Mouse (Mus musculus) neural tube, embryonic 14.5 days (tissue): ENCODE data around the gene Ifit2. TPM values are rescaled to one million over a fixed set of nuclear protein-coding genes. Genes with fewer than 3 reads are reported as not detected.
"Not testable (repeated sequence)": the region's sequence is repeated elsewhere in the genome, so short reads cannot be mapped to it uniquely, and the experiment has no call there.

Source experiments
- ATAC-seq: fragments of 200-750 bp; cut with Nextera tagmentation; 2 replicates; pipeline ENCODE4 v1.8.0; 2017; ENCODE audit warnings: low read depth, mild to moderate bottlenecking, moderate TSS enrichment, moderate library complexity
- H3K27ac ChIP-seq: fragments of 300-500 bp; sonication (generic); 2 replicates; pipeline ENCODE4 v1.5.1; 2014; ENCODE audit warnings: low read depth, mild to moderate bottlenecking, control low read depth, low read length, moderate library complexity, mixed read lengths
- H3K27me3 ChIP-seq: fragments of 300-500 bp; sonication (generic); 2 replicates; pipeline ENCODE4 v1.6.1; 2014; ENCODE audit warnings: low read length; ENCODE audit not compliant: control insufficient read depth, insufficient read depth
- H3K36me3 ChIP-seq: fragments of 300-500 bp; sonication (generic); 2 replicates; pipeline ENCODE4 v1.6.1; 2014; ENCODE audit warnings: low read length, mixed read lengths; ENCODE audit not compliant: control insufficient read depth, insufficient read depth
- H3K4me1 ChIP-seq: fragments of 300-500 bp; sonication (generic); 2 replicates; pipeline ENCODE4 v1.6.1; 2014; ENCODE audit warnings: low read length; ENCODE audit not compliant: control insufficient read depth, insufficient read depth
- H3K4me2 ChIP-seq: fragments of 300-500 bp; sonication (generic); 2 replicates; pipeline ENCODE4 v1.6.1; 2014; ENCODE audit warnings: mild to moderate bottlenecking, low read depth, low read length, control low read depth
- H3K4me3 ChIP-seq: fragments of 300-500 bp; sonication (generic); 2 replicates; pipeline ENCODE4 v1.5.1; 2014; ENCODE audit warnings: low read depth, low read length, control low read depth, mixed read lengths
- H3K9ac ChIP-seq: fragments of 300-500 bp; sonication (generic); replicated peaks from 2 replicates; pipeline ENCODE4 v1.6.1; 2014; ENCODE audit warnings: low read depth, mild to moderate bottlenecking, control low read depth, low read length, mixed read lengths
- H3K9me3 ChIP-seq: fragments of 300-500 bp; sonication (generic); 2 replicates; pipeline ENCODE4 v1.6.1; 2016; ENCODE audit warnings: low read length; ENCODE audit not compliant: control insufficient read depth
- WGBS: fragments of 180-500 bp; shearing (Covaris S2); extraction: QIAGEN DNeasy Blood & Tissue Kit; methylation state at CpG from one replicate; pipeline ENCODE4 v1.1.7; 2014; 5-methylcytosine and 5-hydroxymethylcytosine counted together
- polyA plus RNA-seq: library from polyadenylated mRNA; unstranded; fragments of >200 nt; fragmentation: Nextera tagmentation; extraction: Ambion mirVana; gene quantifications from 2 replicates; pipeline ENCODE4 v1.2.1, GENCODE M21; 2014

Gene Ifit2
- polyA plus RNA-seq, 1 experiment from 2014 or later, result 6.8 TPM

- ATAC-seq, result no peak
- Histone ChIP-seq H3K4me2 (no peak overlapping the region), H3K9ac (no peak overlapping the region), H3K27me3 (no peaks in the 10 kb centered on the region), H3K4me1 (no peaks in the 10 kb centered on the region), H3K36me3 (no peaks in the 10 kb centered on the region), H3K27ac (no peak overlapping the region), H3K9me3 (no peaks in the 10 kb centered on the region), H3K4me3 (no peak overlapping the region)
- 80% methylated on average over 3 of the region's 3 CpGs for WGBS
Observed at GRCm38 (mm10) chr19:34556621-34557020, 6.1 kb downstream of the Ifit2 start.

GRCm38 (mm10) chr19:34562556-34562955, 12.1 kb downstream of the Ifit2 start:
- H3K4me3 ChIP-seq, result no peak overlapping the region
- H3K9ac ChIP-seq, result no peak overlapping the region
- H3K27me3 ChIP-seq, result no peaks in the 10 kb centered on the region
- no peaks in the 10 kb centered on the region for H3K4me1 ChIP-seq
- no peak overlapping the region for H3K27ac ChIP-seq
- H3K36me3 ChIP-seq, result no peaks in the 10 kb centered on the region
- no peak overlapping the region for H3K4me2 ChIP-seq
- no peaks in the 10 kb centered on the region for H3K9me3 ChIP-seq
- no peak for ATAC-seq

GRCm38 (mm10) chr19:34566178-34566784, 15.8 kb downstream of the Ifit2 start:
- no peaks in the 10 kb centered on the region for H3K9me3 ChIP-seq
- H3K4me1 ChIP-seq, result no peaks in the 10 kb centered on the region
- H3K27ac ChIP-seq, result no peak overlapping the region
- H3K36me3 ChIP-seq, result no peaks in the 10 kb centered on the region
- no peaks in the 10 kb centered on the region for H3K27me3 ChIP-seq
- H3K4me3 ChIP-seq, result no peak overlapping the region
- WGBS, result 85% methylated on average over 1 of the region's 1 CpGs
- ATAC-seq, result no peak
- H3K4me2 ChIP-seq, result no peak overlapping the region
- H3K9ac ChIP-seq, result no peak overlapping the region

- Histone ChIP-seq H3K27ac (no peak overlapping the region), H3K4me2 (no peak overlapping the region), H3K4me1 (no peaks in the 10 kb centered on the region), H3K9ac (no peak overlapping the region), H3K36me3 (no peaks in the 10 kb centered on the region), H3K4me3 (no peak overlapping the region), H3K9me3 (no peaks in the 10 kb centered on the region), H3K27me3 (no peaks in the 10 kb centered on the region)
- 78% methylated on average over 7 of the region's 7 CpGs for WGBS
- ATAC-seq, result no peak
Observed at GRCm38 (mm10) chr19:34568988-34569895, 18.7 kb downstream of the Ifit2 start.

DNA sequence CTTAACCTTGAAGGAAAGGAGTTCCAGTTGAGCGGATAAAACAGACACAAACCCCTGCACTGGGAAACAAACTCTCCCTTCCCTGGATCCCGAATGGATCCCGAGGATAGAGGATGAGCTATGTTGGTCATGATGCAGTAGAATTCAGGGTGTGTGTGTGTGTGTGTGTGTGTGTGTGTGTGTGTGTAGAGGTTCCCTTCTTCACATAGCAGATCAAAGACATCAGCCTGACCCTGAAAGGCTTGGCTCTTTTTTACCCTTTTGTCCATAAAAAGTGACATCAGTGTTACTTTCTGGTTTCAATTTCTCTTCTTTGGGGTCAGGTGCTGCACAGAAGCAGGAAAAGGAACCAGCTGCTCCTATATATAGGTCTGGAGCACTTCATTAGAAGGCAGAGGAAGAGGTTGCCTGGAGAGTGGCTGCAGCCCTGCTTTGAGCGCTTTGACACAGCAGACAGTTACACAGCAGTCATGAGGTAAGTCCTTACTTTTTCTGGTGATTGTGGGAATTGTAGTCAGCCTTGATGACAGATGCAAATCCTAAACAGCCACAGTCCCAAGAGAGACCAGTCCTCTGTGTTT, 19.5 kb downstream of the Ifit2 start:
- no peak overlapping the region for H3K4me2 ChIP-seq
- no peaks in the 10 kb centered on the region for H3K9me3 ChIP-seq
- no peak overlapping the region for H3K27ac ChIP-seq
- WGBS, result 75% methylated on average over 4 of the region's 4 CpGs
- H3K36me3 ChIP-seq, result no peaks in the 10 kb centered on the region
- H3K4me1 ChIP-seq, result no peaks in the 10 kb centered on the region
- H3K4me3 ChIP-seq, result no peak overlapping the region
- no peak for ATAC-seq
- H3K9ac ChIP-seq, result no peak overlapping the region
- no peaks in the 10 kb centered on the region for H3K27me3 ChIP-seq

DNA sequence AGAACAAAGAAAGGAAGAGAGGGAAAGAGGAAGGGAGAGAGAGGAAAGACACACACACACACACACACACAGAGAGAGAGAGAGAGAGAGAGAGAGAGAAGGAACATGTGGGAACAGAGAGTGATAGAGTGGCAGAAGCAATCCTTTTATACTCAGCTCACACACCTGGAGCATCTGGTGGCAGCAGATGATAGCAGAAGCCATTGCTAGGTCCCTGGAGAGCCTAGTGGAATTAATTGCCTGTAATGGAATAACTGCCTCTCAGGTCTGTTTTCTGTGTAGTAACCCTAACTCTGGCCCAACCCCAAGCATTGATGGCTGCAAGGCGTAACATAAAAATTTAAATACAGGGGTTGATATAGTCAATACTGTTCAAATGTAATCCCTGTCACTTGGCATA, 20.6 kb downstream of the Ifit2 start:
- no peak overlapping the region for H3K4me2 ChIP-seq
- no peaks in the 10 kb centered on the region for H3K36me3 ChIP-seq
- no peaks in the 10 kb centered on the region for H3K9me3 ChIP-seq
- no peak overlapping the region for H3K9ac ChIP-seq
- H3K4me3 ChIP-seq, result no peak overlapping the region
- 59% methylated on average over 1 of the region's 1 CpGs for WGBS
- no peaks in the 10 kb centered on the region for H3K4me1 ChIP-seq
- no peak overlapping the region for H3K27ac ChIP-seq
- peak; percentile 86; the same call in 1 of the 2 replicates for ATAC-seq
- H3K27me3 ChIP-seq, result no peaks in the 10 kb centered on the region

GRCm38 (mm10) chr19:34573650-34574049, 23.2 kb downstream of the Ifit2 start:
- no peak overlapping the region for H3K4me3 ChIP-seq
- no peak overlapping the region for H3K9ac ChIP-seq
- no peaks in the 10 kb centered on the region for H3K4me1 ChIP-seq
- no peak for ATAC-seq
- H3K4me2 ChIP-seq, result no peak overlapping the region
- 92% methylated on average over 5 of the region's 5 CpGs for WGBS
- no peaks in the 10 kb centered on the region for H3K36me3 ChIP-seq
- no peaks in the 10 kb centered on the region for H3K9me3 ChIP-seq
- no peaks in the 10 kb centered on the region for H3K27me3 ChIP-seq
- H3K27ac ChIP-seq, result no peak overlapping the region

- no peaks in the 10 kb centered on the region for H3K4me1 ChIP-seq
- ATAC-seq, result no peak
- H3K4me3 ChIP-seq, result no peak overlapping the region
- H3K27me3 ChIP-seq, result no peaks in the 10 kb centered on the region
- no peaks in the 10 kb centered on the region for H3K9me3 ChIP-seq
- 86% methylated on average over 1 of the region's 1 CpGs for WGBS
- H3K36me3 ChIP-seq, result no peaks in the 10 kb centered on the region
- no peak overlapping the region for H3K4me2 ChIP-seq
- no peak overlapping the region for H3K27ac ChIP-seq
- H3K9ac ChIP-seq, result no peak overlapping the region
Observed at GRCm38 (mm10) chr19:34577121-34577520, 26.6 kb downstream of the Ifit2 start.

DNA sequence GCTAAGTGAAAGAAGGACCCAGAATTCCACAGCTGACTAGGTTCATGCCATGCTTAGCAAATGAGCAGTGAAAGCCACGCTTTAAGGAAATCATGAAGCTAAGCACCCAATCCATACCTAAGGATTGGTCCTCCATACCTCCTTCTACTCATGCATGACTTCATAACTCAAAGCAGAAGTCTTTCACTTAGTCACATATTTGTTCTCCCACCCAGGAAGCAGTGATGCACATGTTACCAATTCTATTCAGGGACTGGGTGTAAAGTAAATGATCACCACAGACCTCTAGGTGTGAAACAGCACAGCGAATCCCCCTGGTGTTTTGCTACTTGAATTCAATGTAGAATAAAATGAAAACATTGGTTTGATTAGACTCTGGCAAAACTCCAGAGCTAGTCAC, 32.2 kb downstream of the Ifit2 start:
- not testable (repeated sequence) for ATAC-seq, H3K4me3 ChIP-seq, H3K9me3 ChIP-seq, H3K4me1 ChIP-seq, H3K4me2 ChIP-seq, H3K36me3 ChIP-seq, H3K27me3 ChIP-seq, H3K9ac ChIP-seq, H3K27ac ChIP-seq
- WGBS, result 86% methylated on average over 2 of the region's 2 CpGs
